Mouse (Mus musculus): ENCODE results near the gene Slc35b2. TPM values are rescaled to one million over a fixed set of nuclear protein-coding genes. Genes with fewer than 3 reads are reported as not detected.

Slc35b2 gene
- 97.9 and 99.8 TPM in 2 replicates for polyA plus RNA-seq (2015; fragmentation: Nextera tagmentation; extraction: Ambion mirVana)

DNA sequence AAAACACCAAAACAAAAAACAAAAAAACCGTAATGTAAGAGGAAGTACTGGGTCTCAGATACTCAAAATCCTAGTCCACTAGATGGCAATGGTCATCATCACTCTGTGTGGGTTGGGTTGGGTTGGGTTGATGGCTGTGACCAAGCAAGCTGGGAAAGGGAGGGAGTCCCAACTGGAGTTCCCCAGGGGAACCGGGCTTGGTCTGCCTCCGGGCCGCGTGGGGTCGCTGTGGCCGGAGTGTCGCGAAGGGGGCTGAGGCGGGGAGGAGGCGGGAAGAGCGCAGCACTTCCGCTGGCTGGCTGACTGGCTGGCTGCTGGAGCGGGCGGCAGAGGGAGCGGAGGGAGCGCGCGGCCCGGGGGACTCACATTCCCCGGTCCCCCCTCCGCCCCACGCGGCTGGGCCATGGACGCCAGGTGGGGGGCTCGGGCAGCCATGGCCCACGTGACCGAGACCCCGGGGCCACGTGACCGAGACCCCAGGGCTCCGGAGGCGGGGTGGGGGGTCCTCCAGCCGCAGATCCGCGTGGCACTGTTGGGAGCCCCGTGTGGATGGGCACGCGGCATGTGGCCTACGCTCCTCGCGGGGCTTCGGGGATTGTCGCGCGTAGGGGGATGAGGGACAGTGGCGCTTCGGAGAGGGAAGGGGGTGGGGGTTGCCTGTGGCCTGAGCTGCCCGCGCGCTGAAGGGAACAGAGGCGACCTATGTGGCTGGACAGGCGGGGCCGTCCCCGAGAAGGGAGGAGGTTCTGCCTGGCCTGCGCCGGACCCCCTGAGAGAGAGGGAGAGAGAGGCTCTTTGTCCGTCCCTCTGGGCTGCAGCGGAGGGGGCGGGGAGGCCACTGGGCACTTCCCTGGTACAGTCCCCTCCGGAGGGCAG lies at the start of gene Slc35b2:
Gene Slc35b2, plus strand, starts transcription at position 220 of the 876 bp plus-strand sequence.
- WGBS, result under 1% methylated on average over 43 of the region's 61 CpGs
- peaks cover 30% of the 10 kb centered on the region for H3K4me1 ChIP-seq
- H3K9me3 ChIP-seq, result no peaks in the 10 kb centered on the region
- peak within 1 kb of the TSS; percentile 86 for H3K27ac ChIP-seq (replicated peaks)
- H3K4me2 ChIP-seq (replicated peaks), result peak within 1 kb of the TSS; percentile 98
- ATAC-seq (replicated peaks), result peak; percentile 88
- H3K36me3 ChIP-seq, result peaks cover 32% of the 10 kb centered on the region
- no peaks in the 10 kb centered on the region for H3K27me3 ChIP-seq
- peak within 1 kb of the TSS; percentile 89 for H3K4me3 ChIP-seq
- peak within 1 kb of the TSS; percentile 94 for H3K9ac ChIP-seq (replicated peaks)

DNA sequence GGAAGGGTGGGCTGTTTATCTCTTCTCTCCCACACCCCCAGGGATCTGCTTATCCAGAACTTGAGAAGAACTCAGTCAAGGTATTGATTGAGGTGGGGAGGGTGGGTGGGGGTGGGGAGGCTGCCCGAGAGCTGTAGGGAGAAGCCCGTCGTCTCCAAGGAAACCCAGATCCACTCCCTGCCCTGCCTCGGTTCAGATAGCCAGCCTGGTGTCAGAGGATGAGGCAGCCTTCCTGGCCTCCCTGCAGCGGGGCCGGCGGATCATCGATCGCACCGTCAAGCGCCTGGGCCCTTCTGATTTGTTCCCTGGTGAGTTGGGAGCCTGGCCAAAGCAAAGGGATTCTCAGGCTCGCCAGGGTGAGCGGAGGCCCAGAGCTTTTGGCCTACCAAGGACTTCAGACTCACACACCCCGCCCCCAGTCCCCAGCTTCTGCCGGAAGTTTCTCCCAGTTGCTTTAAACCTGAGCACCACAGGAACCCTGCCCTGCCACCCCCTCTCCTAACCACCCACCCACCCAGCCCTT lies 48.4 kb upstream of the Slc35b2 start:
- Histone ChIP-seq H3K9ac (replicated peaks) (no peak overlapping the region), H3K4me1 (no peaks in the 10 kb centered on the region), H3K27me3 (no peaks in the 10 kb centered on the region), H3K36me3 (peaks cover 6% of the 10 kb centered on the region; the same call in 1 of the 2 replicates), H3K4me2 (replicated peaks) (no peak overlapping the region), H3K4me3 (no peak overlapping the region), H3K9me3 (no peaks in the 10 kb centered on the region), H3K27ac (replicated peaks) (no peak overlapping the region)
- 50% methylated on average over 15 of the region's 15 CpGs for WGBS
- no peak for ATAC-seq (replicated peaks)

DNA sequence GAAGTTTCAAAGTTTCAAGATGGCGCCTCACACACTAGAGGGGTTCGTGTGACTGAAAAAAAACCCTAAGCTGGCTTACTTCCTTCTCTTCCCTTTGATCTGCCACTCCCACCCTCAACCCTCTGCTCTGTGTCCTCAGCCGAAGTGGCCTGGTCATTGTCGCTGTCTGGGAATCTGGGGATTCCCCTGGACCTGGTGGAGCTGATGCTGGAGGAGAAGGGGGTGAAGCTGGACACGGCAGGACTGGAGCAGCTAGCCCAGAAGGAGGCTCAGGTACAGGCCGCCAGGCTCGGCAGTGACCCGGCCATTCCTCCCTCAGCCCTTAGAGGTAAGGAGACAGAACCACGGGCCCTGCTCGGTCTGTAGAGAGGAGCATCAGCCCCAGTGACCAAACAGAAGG lies 47.9 kb upstream of the Slc35b2 start:
- Histone ChIP-seq H3K9me3 (no peaks in the 10 kb centered on the region), H3K27ac (replicated peaks) (no peak overlapping the region), H3K36me3 (peaks cover 4% of the 10 kb centered on the region; the same call in 1 of the 2 replicates), H3K4me2 (replicated peaks) (no peak overlapping the region), H3K4me1 (no peaks in the 10 kb centered on the region), H3K4me3 (no peak overlapping the region), H3K27me3 (no peaks in the 10 kb centered on the region), H3K9ac (replicated peaks) (no peak overlapping the region)
- 91% methylated on average over 10 of the region's 10 CpGs for WGBS
- no peak for ATAC-seq (replicated peaks)

DNA sequence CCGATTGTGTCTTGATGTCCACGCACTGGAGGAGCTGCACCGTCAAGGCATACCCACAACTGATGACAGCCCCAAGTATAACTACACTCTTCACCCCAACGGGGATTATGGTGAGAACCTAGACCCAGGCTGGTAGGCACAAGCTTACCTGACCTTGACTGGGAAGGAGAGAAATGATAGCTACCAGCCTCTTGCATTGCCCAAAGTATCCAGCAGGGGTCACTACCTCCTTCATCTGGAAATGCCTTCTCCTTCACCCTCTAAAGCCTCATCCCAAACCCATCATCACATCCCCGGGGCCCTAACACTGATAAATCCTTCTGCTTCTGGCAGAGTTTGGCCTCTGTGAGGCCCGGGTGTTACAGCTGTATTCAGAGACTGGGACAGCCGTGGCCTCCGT lies 47.2 kb upstream of the Slc35b2 start:
- no peaks in the 10 kb centered on the region for H3K27me3 ChIP-seq
- no peak overlapping the region for H3K27ac ChIP-seq (replicated peaks)
- no peaks in the 10 kb centered on the region for H3K9me3 ChIP-seq
- H3K4me3 ChIP-seq, result no peak overlapping the region
- H3K36me3 ChIP-seq, result peaks cover 2% of the 10 kb centered on the region; the same call in 1 of the 2 replicates
- no peak overlapping the region for H3K4me2 ChIP-seq (replicated peaks)
- no peaks in the 10 kb centered on the region for H3K4me1 ChIP-seq
- H3K9ac ChIP-seq (replicated peaks), result no peak overlapping the region
- whole genome bisulfite sequencing, result 54% methylated on average over 8 of the region's 8 CpGs
- ATAC-seq (replicated peaks), result peak; percentile 64

DNA sequence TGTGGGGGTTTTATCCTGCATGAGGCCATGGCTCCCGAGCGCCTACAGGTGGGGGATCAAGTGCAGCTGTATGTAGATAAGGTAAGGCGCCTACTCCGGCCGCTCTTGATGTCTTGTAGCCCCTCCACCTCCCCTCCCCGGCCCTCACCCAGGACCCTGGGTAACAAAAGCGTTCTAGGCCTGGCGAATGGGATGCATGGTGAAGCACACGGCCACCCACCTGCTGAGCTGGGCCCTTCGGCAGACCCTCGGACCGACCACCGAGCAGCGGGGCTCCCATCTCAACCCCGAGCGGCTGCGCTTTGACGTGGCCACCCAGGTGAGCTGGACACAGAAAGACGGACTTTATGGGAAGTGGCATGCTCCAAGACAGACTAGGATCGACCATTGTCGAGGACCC lies 46.5 kb upstream of the Slc35b2 start:
- Histone ChIP-seq H3K9me3 (no peaks in the 10 kb centered on the region), H3K4me1 (no peaks in the 10 kb centered on the region), H3K4me3 (no peak overlapping the region), H3K4me2 (replicated peaks) (no peak overlapping the region), H3K36me3 (peaks cover 2% of the 10 kb centered on the region; the same call in 1 of the 2 replicates), H3K27me3 (no peaks in the 10 kb centered on the region), H3K9ac (replicated peaks) (no peak overlapping the region), H3K27ac (replicated peaks) (no peak overlapping the region)
- no peak for ATAC-seq (replicated peaks)
- WGBS, result 93% methylated on average over 21 of the region's 21 CpGs

DNA sequence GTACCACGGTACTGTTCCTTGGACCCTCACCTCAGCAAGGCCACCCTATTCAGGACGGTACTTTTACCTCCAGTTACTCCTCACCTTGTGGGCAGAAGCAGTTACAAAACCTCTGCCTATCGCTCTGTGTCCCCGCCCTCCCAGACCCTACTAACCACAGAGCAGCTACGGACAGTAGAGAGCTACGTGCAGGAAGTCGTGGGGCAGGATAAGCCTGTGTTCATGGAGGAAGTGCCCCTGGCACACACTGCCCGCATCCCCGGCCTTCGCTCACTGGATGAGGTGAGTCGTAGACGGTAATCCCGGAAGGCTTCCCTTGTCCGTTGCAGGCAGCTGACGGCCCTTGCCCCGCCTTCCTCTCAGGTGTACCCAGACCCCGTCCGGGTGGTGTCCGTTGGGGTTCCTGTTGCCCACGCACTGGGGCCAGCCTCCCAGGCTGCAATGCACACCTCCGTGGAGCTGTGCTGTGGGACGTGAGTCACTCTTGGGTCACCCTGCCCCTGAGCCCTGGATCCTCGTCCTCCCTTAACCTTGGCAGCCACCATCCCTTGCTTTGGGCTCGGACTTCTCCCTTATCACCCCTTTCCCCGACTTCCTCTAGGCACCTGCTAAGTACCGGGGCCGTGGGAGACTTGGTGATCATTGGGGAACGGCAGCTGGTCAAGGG lies 46.0 kb upstream of the Slc35b2 start:
- Histone ChIP-seq H3K4me3 (no peak overlapping the region), H3K9me3 (no peaks in the 10 kb centered on the region), H3K27ac (replicated peaks) (no peak overlapping the region), H3K9ac (replicated peaks) (no peak overlapping the region), H3K4me2 (replicated peaks) (no peak overlapping the region), H3K27me3 (no peaks in the 10 kb centered on the region), H3K4me1 (peaks cover 4% of the 10 kb centered on the region; the same call in 1 of the 2 replicates), H3K36me3 (peaks cover 2% of the 10 kb centered on the region; the same call in 1 of the 2 replicates)
- no peak for ATAC-seq (replicated peaks)
- WGBS, result 93% methylated on average over 28 of the region's 28 CpGs

DNA sequence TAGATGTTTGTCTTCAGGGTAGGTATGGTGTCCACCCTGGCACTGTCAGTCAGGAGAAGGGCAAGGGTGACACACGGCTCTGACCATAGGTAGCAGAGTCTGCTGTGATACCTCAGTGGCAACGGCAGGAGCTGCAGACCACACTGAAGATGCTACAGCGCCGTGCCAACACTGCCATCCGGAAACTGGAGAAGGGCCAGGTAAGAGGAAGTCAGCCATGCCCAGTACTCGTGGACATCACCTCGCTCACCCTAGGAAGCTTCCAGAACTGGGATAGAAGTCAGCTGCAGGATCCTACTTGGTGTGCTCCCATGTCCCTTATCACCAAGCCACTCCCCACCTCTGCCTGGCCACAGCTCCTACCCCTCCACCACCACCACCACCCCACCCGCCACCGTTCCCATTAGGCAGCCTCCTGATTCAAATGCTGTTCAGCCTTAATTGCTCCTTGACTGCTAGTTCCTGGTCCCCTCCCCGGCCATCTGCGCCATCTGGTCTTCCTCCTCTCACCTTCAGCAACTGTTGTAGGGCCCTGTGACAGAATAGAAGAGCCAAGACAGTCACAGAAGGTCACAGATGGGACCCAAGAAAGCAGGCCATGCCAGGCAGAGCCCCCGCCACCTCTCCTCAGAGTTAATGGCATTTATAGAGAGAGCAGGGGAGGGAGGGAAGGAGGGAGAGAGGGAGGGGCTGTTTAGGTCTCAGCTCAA lies 44.8 kb upstream of the Slc35b2 start:
- no peaks in the 10 kb centered on the region for H3K9me3 ChIP-seq
- H3K4me2 ChIP-seq (replicated peaks), result no peak overlapping the region
- H3K9ac ChIP-seq (replicated peaks), result no peak overlapping the region
- H3K4me3 ChIP-seq, result no peak overlapping the region
- ATAC-seq (replicated peaks), result no peak
- no peaks in the 10 kb centered on the region for H3K36me3 ChIP-seq
- H3K4me1 ChIP-seq, result peaks cover 13% of the 10 kb centered on the region
- H3K27ac ChIP-seq (replicated peaks), result no peak overlapping the region
- no peaks in the 10 kb centered on the region for H3K27me3 ChIP-seq
- 81% methylated on average over 12 of the region's 12 CpGs for WGBS

DNA sequence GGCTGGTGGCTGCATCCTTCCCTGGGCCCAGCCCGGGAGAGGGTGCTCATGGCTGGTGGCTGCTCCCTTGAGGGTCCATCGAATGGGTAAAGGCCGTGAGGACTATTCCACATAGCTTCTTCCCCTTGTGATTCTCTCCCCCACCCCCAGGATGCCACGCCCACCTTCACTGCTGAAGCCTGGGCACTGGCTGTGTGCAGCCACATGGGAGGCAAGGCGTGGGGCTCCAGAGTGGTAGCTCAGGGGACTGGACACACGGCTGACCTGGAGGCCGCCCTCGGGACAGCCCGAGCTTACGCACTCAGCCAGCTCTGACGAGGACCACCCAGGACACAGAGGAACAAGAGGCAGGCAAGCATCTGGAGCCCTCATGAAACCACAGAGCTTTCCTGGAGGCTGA lies 43.5 kb upstream of the Slc35b2 start:
- H3K4me1 ChIP-seq, result peaks cover 13% of the 10 kb centered on the region
- H3K9ac ChIP-seq (replicated peaks), result no peak overlapping the region
- H3K27me3 ChIP-seq, result no peaks in the 10 kb centered on the region
- H3K4me3 ChIP-seq, result no peak overlapping the region
- no peaks in the 10 kb centered on the region for H3K36me3 ChIP-seq
- no peaks in the 10 kb centered on the region for H3K9me3 ChIP-seq
- H3K27ac ChIP-seq (replicated peaks), result no peak overlapping the region
- WGBS, result 89% methylated on average over 11 of the region's 11 CpGs
- H3K4me2 ChIP-seq (replicated peaks), result no peak overlapping the region
- no peak for ATAC-seq (replicated peaks)

DNA sequence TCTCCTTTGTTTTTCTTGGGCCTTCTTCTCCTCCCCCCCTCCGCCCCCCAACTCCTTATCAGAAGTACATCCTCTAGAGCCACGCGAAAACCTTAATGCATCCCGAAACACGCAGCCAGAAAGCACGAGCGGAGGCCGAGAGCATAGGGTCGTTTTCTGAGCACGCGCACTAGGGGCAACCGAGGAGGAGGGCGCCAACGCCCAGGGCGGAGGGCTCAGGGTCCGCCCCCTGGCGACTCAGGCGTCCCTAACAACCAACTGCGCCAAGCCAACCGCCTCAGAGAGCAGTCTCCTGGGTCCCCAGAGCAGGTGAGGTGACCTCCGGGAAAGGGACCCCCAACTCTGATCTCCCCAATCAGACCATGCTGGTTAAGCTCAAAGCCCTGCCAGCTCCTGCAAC lies 40.4 kb upstream of the Slc35b2 start, which contains the start of gene Tcte1:
Gene Tcte1, plus strand, starts transcription at position 172 of the 400 bp plus-strand sequence.
- Histone ChIP-seq H3K36me3 (no peaks in the 10 kb centered on the region), H3K9ac (replicated peaks) (peak within 1 kb of the TSS; percentile 48), H3K27me3 (no peaks in the 10 kb centered on the region), H3K27ac (replicated peaks) (no peak within 1 kb of the TSS), H3K4me1 (peaks cover 13% of the 10 kb centered on the region), H3K9me3 (no peaks in the 10 kb centered on the region), H3K4me2 (replicated peaks) (peak within 1 kb of the TSS; percentile 67), H3K4me3 (peak within 1 kb of the TSS; percentile 39)
- ATAC-seq (replicated peaks), result peak; percentile 81
- under 1% methylated on average over 21 of the region's 21 CpGs for WGBS

DNA sequence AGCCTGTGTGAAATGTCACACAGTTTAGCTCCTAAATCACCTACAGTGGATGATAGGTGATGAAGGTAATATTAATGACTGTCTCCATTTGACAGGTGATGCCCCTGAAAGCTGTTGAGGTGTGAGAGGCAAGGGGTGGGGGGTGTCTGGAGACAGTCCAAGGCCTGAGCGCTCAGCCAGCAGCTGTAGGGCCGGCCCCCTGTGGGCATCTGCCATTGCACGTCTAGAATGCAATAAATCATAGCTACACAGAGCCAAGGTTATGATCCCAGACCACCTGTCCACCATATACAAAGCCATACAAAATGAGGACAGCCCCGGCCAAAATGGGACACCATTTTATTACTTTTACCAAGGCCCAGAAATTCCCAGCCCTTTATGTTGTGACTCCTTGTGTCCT lies 38.7 kb upstream of the Slc35b2 start:
- H3K4me3 ChIP-seq, result no peak overlapping the region
- H3K9me3 ChIP-seq, result no peaks in the 10 kb centered on the region
- H3K4me2 ChIP-seq (replicated peaks), result no peak overlapping the region
- no peaks in the 10 kb centered on the region for H3K36me3 ChIP-seq
- 55% methylated on average over 4 of the region's 4 CpGs for WGBS
- no peak overlapping the region for H3K27ac ChIP-seq (replicated peaks)
- peaks cover 13% of the 10 kb centered on the region for H3K4me1 ChIP-seq
- no peaks in the 10 kb centered on the region for H3K27me3 ChIP-seq
- ATAC-seq (replicated peaks), result no peak
- H3K9ac ChIP-seq (replicated peaks), result no peak overlapping the region

DNA sequence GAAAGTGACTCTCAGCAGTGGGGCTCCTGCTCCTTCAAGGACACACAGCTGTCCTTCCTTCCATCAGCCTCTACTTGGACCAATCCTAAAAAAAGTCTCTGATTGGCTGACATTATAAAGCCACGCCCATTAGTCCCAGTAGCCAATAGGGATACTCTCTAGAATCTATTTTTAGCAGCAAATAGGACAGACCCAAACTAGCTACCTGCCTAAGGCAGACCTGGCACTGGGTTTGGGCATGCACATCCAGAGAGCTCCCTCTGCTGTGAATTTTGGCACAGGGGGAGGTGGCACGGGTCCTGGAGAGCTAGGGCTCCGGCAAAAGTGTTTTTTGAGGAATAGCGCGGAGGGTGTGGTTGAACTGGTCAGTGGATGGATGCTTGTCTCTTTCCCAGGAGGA lies 37.1 kb upstream of the Slc35b2 start:
- H3K4me3 ChIP-seq, result no peak overlapping the region
- ATAC-seq (replicated peaks), result no peak
- no peak overlapping the region for H3K27ac ChIP-seq (replicated peaks)
- peaks cover 20% of the 10 kb centered on the region for H3K4me1 ChIP-seq
- no peaks in the 10 kb centered on the region for H3K27me3 ChIP-seq
- 17% methylated on average over 5 of the region's 5 CpGs for WGBS
- no peak overlapping the region for H3K4me2 ChIP-seq (replicated peaks)
- no peaks in the 10 kb centered on the region for H3K36me3 ChIP-seq
- H3K9me3 ChIP-seq, result no peaks in the 10 kb centered on the region
- no peak overlapping the region for H3K9ac ChIP-seq (replicated peaks)

All from forebrain, embryonic 15.5 days (tissue).